Mouse (Mus musculus) CD4-positive, CD25-positive, alpha-beta regulatory T cell (primary cell): ENCODE results near the gene Emx1. TPM values are rescaled to one million over a fixed set of nuclear protein-coding genes. Genes with fewer than 3 reads are reported as not detected.

Experiments used
- polyA plus RNA-seq: library from polyadenylated mRNA; unstranded; fragments of 100-300 nt; shearing (Covaris generic); gene quantifications from one replicate; pipeline ENCODE4 v1.2.1, GENCODE M21; 2017

The Emx1 gene
- not detected for polyA plus RNA-seq

GRCm38 (mm10) chr6:85187340-85188211, at the start of gene Emx1:
TSS of gene Emx1 (plus strand) at chr6:85187438.

Other genes with a start within 250 kb of the Emx1 start
- gene Exoc6b, start 117.9 kb upstream of the Emx1 start, polyA plus RNA-seq: 26.7 TPM
- 68.4 TPM for gene Spr, start 49.7 kb upstream of the Emx1 start, polyA plus RNA-seq
- 1.0 TPM for gene Sfxn5, start 146.0 kb downstream of the Emx1 start, polyA plus RNA-seq
- gene Rab11fip5, start 187.2 kb downstream of the Emx1 start, polyA plus RNA-seq: 0.67 TPM
- not detected for gene Noto, start 236.4 kb downstream of the Emx1 start, polyA plus RNA-seq
- gene Smyd5, start 244.6 kb downstream of the Emx1 start, polyA plus RNA-seq: 50.5 TPM